Mouse (Mus musculus): Measurements from ENCODE around the gene C8g. TPM values are rescaled to one million over a fixed set of nuclear protein-coding genes. Genes with fewer than 3 reads are reported as not detected.

The C8g gene
- polyA plus RNA-seq, 1 experiment from 2014 or later: 4.2 TPM

GRCm38 (mm10) chr2:25533707-25534106, 32.2 kb upstream of the C8g start:
- no peaks in the 10 kb centered on the region for H3K4me1 ChIP-seq
- H3K27ac ChIP-seq: no peak overlapping the region
- no peaks in the 10 kb centered on the region for H3K9me3 ChIP-seq (replicated peaks)
- peaks cover 79% of the 10 kb centered on the region for H3K36me3 ChIP-seq (ENCODE audit: poor library complexity, severe bottlenecking)
- no peak overlapping the region for H3K4me2 ChIP-seq
- no peak overlapping the region for H3K9ac ChIP-seq
- no peak overlapping the region for H3K4me3 ChIP-seq
- ATAC-seq: no peak
- WGBS: 97% methylated on average over 2 of the region's 2 CpGs
- H3K27me3 ChIP-seq: no peaks in the 10 kb centered on the region

- peaks cover 96% of the 10 kb centered on the region for H3K36me3 ChIP-seq (ENCODE audit: poor library complexity, severe bottlenecking)
- 91% methylated on average over 9 of the region's 9 CpGs for WGBS
- no peak for ATAC-seq
Observed at GRCm38 (mm10) chr2:25526510-25527302, 25.2 kb upstream of the C8g start.

DNA sequence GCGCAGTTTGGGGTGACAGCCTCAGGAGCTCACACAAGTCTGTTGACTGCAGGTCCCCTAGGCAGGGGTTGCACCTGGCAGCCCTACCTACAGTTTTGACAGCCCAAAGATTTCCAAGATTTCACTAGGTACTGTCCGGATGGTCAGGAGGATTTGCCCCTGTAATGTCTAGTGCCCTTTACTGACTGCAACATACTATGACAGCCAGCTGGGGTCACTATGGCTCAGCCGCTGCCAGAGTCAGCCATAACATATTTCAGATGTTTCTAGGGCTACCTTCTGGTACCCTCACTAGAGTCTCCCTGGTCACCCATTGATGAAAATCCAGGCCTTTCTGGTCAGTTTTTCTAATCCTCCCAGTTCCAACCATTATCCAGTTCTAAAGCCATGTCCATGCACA, 8.4 kb upstream of the C8g start:
- H3K4me1 ChIP-seq: no peaks in the 10 kb centered on the region
- H3K4me2 ChIP-seq: no peak overlapping the region
- H3K27me3 ChIP-seq: no peaks in the 10 kb centered on the region
- ATAC-seq: no peak
- peaks cover 15% of the 10 kb centered on the region for H3K36me3 ChIP-seq (ENCODE audit: poor library complexity, severe bottlenecking)
- WGBS: 72% methylated on average over 3 of the region's 3 CpGs
- H3K9ac ChIP-seq: no peak overlapping the region
- H3K9me3 ChIP-seq (replicated peaks): no peaks in the 10 kb centered on the region
- no peak overlapping the region for H3K27ac ChIP-seq
- no peak overlapping the region for H3K4me3 ChIP-seq

More at GRCm38 (mm10) chr2:25526510-25527302, 25.2 kb upstream of the C8g start:
- Histone ChIP-seq H3K4me1 (no peaks in the 10 kb centered on the region), H3K27me3 (no peaks in the 10 kb centered on the region), H3K9ac (no peak overlapping the region), H3K27ac (no peak overlapping the region), H3K4me3 (no peak overlapping the region), H3K4me2 (no peak overlapping the region), H3K9me3 (replicated peaks) (no peaks in the 10 kb centered on the region)

GRCm38 (mm10) chr2:25506964-25507363, 5.4 kb upstream of the C8g start:
- Histone ChIP-seq H3K4me1 (peaks cover 6% of the 10 kb centered on the region), H3K36me3 (ENCODE audit: poor library complexity, severe bottlenecking) (peaks cover 42% of the 10 kb centered on the region), H3K27ac (no peak overlapping the region), H3K4me3 (no peak overlapping the region), H3K9me3 (replicated peaks) (no peaks in the 10 kb centered on the region), H3K9ac (0 out of 2 replicates have a peak overlapping the region, but pooled peaks have one; percentile 8), H3K4me2 (no peak overlapping the region), H3K27me3 (no peaks in the 10 kb centered on the region)
- 38% methylated on average over 5 of the region's 5 CpGs for WGBS
- ATAC-seq: no peak; the same call in 1 of the 2 replicates

DNA sequence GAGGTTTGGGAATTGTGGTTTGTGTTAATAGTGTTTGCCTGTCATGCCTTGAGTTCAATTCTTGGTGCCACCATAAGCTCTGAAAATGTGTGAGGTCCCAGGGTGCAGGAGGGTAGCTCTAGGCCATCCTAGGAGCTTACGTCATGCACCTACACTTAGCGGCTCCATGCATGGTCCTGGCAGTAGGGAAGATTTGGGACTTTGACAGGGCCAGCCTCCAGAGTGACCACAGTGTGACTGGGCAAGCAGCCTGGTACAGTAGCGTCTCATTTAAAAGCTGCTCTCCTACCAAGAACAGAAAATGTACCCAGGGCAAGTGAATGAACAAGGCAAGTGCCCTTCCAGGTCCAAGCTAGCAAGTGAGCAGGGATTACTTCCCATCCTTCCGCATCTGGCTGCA, 4.3 kb upstream of the C8g start:
- Histone ChIP-seq H3K27ac (no peak overlapping the region), H3K4me1 (peaks cover 15% of the 10 kb centered on the region), H3K9ac (no peak overlapping the region), H3K4me2 (no peak overlapping the region), H3K27me3 (no peaks in the 10 kb centered on the region), H3K4me3 (no peak overlapping the region), H3K9me3 (replicated peaks) (no peaks in the 10 kb centered on the region), H3K36me3 (ENCODE audit: poor library complexity, severe bottlenecking) (peaks cover 42% of the 10 kb centered on the region)
- ATAC-seq: no peak
- 96% methylated on average over 4 of the region's 4 CpGs for WGBS

DNA sequence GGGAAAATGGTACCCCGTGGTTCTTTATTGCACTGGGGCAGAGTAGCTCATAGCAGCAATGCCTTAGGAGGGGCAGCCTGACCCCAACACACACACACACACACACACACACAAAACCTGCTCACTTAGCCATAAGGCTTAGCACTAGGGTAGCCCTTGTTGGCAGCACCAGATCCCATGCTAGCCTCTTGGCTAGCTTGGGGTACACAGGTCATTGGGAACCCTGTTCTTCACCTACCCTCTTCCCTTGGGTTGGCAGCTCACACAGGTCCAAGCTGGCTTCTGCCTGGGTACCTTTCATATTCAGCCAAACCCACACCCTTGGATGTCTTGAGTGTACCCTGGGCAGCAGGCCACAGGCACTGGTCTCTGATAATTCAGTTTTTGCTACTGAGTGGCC, 3.5 kb upstream of the C8g start:
- H3K4me2 ChIP-seq: no peak overlapping the region
- ATAC-seq: no peak
- WGBS: 83% methylated on average over 1 of the region's 1 CpGs

GRCm38 (mm10) chr2:25504538-25504937, 3.0 kb upstream of the C8g start:
- no peak overlapping the region for H3K27ac ChIP-seq
- peaks cover 21% of the 10 kb centered on the region for H3K4me1 ChIP-seq
- peaks cover 42% of the 10 kb centered on the region for H3K36me3 ChIP-seq (ENCODE audit: poor library complexity, severe bottlenecking)
- no peak overlapping the region for H3K4me2 ChIP-seq
- WGBS: 93% methylated on average over 19 of the region's 19 CpGs
- H3K9ac ChIP-seq: no peak overlapping the region
- no peaks in the 10 kb centered on the region for H3K27me3 ChIP-seq
- ATAC-seq: no peak
- no peaks in the 10 kb centered on the region for H3K9me3 ChIP-seq (replicated peaks)
- no peak overlapping the region for H3K4me3 ChIP-seq

More for the DNA sequence above, 3.5 kb upstream of the C8g start:
- H3K4me1 ChIP-seq: peaks cover 19% of the 10 kb centered on the region
- no peaks in the 10 kb centered on the region for H3K27me3 ChIP-seq
- peaks cover 42% of the 10 kb centered on the region for H3K36me3 ChIP-seq (ENCODE audit: poor library complexity, severe bottlenecking)
- no peak overlapping the region for H3K27ac ChIP-seq
- no peak overlapping the region for H3K4me3 ChIP-seq
- no peak overlapping the region for H3K9ac ChIP-seq
- H3K9me3 ChIP-seq (replicated peaks): no peaks in the 10 kb centered on the region

DNA sequence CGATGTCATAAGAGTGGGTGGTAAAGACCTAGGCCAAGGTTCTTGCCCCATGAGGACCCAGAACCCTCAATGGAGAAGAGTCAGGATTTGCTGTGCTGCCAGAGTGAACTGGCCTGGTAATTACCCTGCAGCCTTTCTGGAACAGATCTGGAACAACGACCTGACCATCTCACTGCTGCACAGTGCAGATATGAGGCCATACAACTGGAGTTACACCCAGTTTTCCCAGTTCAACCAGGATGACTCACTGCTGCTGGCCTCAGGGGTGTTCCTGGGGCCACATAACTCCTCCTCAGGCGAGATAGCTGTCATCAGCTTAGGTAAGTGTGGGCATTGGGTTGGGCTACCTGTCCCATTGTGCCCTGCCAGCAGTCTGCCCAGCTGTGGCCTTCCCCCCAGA, 1.2 kb upstream of the C8g start:
- peaks cover 42% of the 10 kb centered on the region for H3K36me3 ChIP-seq (ENCODE audit: poor library complexity, severe bottlenecking)
- no peaks in the 10 kb centered on the region for H3K9me3 ChIP-seq (replicated peaks)
- WGBS: 81% methylated on average over 3 of the region's 3 CpGs
- H3K4me3 ChIP-seq: no peak overlapping the region
- ATAC-seq: no peak
- H3K4me2 ChIP-seq: no peak overlapping the region
- H3K27me3 ChIP-seq: no peaks in the 10 kb centered on the region
- H3K27ac ChIP-seq: no peak overlapping the region
- peaks cover 21% of the 10 kb centered on the region for H3K4me1 ChIP-seq
- no peak overlapping the region for H3K9ac ChIP-seq

- peaks cover 21% of the 10 kb centered on the region for H3K4me1 ChIP-seq
- H3K36me3 ChIP-seq (ENCODE audit: poor library complexity, severe bottlenecking): peaks cover 36% of the 10 kb centered on the region
- H3K4me2 ChIP-seq: peak within 1 kb of the TSS; percentile 98
- peak; percentile 91 for ATAC-seq
- no peaks in the 10 kb centered on the region for H3K9me3 ChIP-seq (replicated peaks)
- peak within 1 kb of the TSS; percentile 74 for H3K27ac ChIP-seq
- peak within 1 kb of the TSS; percentile 93 for H3K4me3 ChIP-seq
- no peaks in the 10 kb centered on the region for H3K27me3 ChIP-seq
- 2% methylated on average over 39 of the region's 44 CpGs for WGBS
- H3K9ac ChIP-seq: peak within 1 kb of the TSS; percentile 97
Observed at GRCm38 (mm10) chr2:25500576-25501405, 728 bp downstream of the C8g start, which contains the start of gene Fbxw5. Gene Fbxw5, plus strand, starts transcription at chr2:25500750.

DNA sequence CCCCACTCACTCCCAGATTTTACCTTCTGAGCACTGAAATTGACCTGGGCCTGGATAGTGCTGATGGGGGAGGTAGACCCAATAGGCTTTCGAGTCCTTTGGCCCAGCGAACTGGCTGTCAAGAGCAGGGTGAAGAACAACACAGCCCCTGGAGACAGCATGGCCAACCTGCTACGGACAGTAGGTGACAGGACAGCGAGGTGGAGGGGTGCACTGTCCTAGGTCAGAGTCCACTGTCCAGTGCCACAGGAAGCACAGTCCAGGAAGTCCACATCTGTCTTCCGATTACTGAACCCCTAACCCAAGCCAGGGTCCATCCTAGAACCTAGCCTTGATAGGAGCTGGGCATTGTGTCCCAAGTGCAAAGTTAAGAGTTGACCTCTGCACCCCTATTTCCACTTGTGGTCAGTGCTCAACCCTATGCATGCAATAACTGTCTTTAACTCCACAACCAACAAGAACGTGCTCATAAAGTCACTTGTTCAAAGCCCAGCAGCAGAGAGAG, 1.4 kb downstream of the C8g start:
- Histone ChIP-seq H3K27me3 (no peaks in the 10 kb centered on the region), H3K27ac (peak overlapping the region; percentile 10; the same call in 1 of the 2 replicates), H3K36me3 (ENCODE audit: poor library complexity, severe bottlenecking) (peaks cover 29% of the 10 kb centered on the region), H3K9ac (peak overlapping the region; percentile 63), H3K4me3 (peak overlapping the region; percentile 93), H3K4me2 (peak overlapping the region; percentile 98), H3K9me3 (replicated peaks) (no peaks in the 10 kb centered on the region), H3K4me1 (peaks cover 21% of the 10 kb centered on the region)
- 72% methylated on average over 6 of the region's 6 CpGs for WGBS
- peak; percentile 31; the same call in 1 of the 2 replicates for ATAC-seq

- Histone ChIP-seq H3K4me3 (no peak overlapping the region), H3K4me2 (no peak overlapping the region), H3K9me3 (replicated peaks) (no peaks in the 10 kb centered on the region), H3K36me3 (ENCODE audit: poor library complexity, severe bottlenecking) (peaks cover 16% of the 10 kb centered on the region), H3K27ac (no peak overlapping the region), H3K4me1 (peaks cover 21% of the 10 kb centered on the region), H3K27me3 (no peaks in the 10 kb centered on the region), H3K9ac (no peak overlapping the region)
- WGBS: 73% methylated on average over 15 of the region's 15 CpGs
- no peak for ATAC-seq
Observed at GRCm38 (mm10) chr2:25498622-25499478, 2.7 kb downstream of the C8g start.

All from forebrain, embryonic 13.5 days (tissue).